Mouse (Mus musculus): ENCODE data around the gene Hoxb5.

The Hoxb5 gene

GRCm38 (mm10) chr11:96354376-96354775 is 51.2 kb downstream of the Hoxb5 start:
- no peak for ATAC-seq (ENCODE audit: low TSS enrichment)

- no peak for ATAC-seq (ENCODE audit: low TSS enrichment)
Measured at GRCm38 (mm10) chr11:96354801-96355311, 51.7 kb downstream of the Hoxb5 start.

All from frontal cortex, adult (tissue).